Mouse (Mus musculus) midbrain, embryonic 12.5 days (tissue): ENCODE measurements at regions not wholly inside any gene's neighbourhood (a gene's known extent, or its start where the extent isn't known, plus 50 kb on each side); places are given as distances from the start of the nearest gene placed in this dataset.
"Not testable (repeated sequence)": the region's sequence is repeated elsewhere in the genome, so short reads cannot be mapped to it uniquely, and the experiment has no call there.

Experiments
- ATAC-seq: fragments of 200-750 bp; cut with Nextera tagmentation; 2 replicates; pipeline ENCODE4 v1.8.0; 2017; ENCODE audit warnings: low read depth, moderate TSS enrichment, moderate library complexity; ENCODE audit not compliant: low FRiP score
- H3K27ac ChIP-seq: fragments of 300-500 bp; sonication (generic); replicated peaks from 2 replicates; pipeline ENCODE4 v1.5.1; 2016; ENCODE audit warnings: mild to moderate bottlenecking
- H3K27me3 ChIP-seq: fragments of 300-500 bp; sonication (generic); 2 replicates; pipeline ENCODE4 v1.6.1; 2016; ENCODE audit warnings: mild to moderate bottlenecking
- H3K36me3 ChIP-seq: fragments of 300-500 bp; sonication (generic); 2 replicates; pipeline ENCODE4 v1.6.1; 2016
- H3K4me1 ChIP-seq: fragments of 300-500 bp; sonication (generic); 2 replicates; pipeline ENCODE4 v1.6.1; 2016
- H3K4me2 ChIP-seq: fragments of 300-500 bp; sonication (generic); replicated peaks from 2 replicates; pipeline ENCODE4 v1.6.1; 2016; ENCODE audit warnings: mild to moderate bottlenecking, moderate library complexity
- H3K4me3 ChIP-seq: fragments of 300-500 bp; sonication (generic); 2 replicates; pipeline ENCODE4 v1.5.1; 2016; ENCODE audit warnings: mild to moderate bottlenecking
- H3K9ac ChIP-seq: fragments of 300-500 bp; sonication (generic); replicated peaks from 2 replicates; pipeline ENCODE4 v1.6.1; 2016; ENCODE audit warnings: mild to moderate bottlenecking, moderate library complexity
- H3K9me3 ChIP-seq: fragments of 300-500 bp; sonication (generic); 2 replicates; pipeline ENCODE4 v1.6.1; 2016; ENCODE audit warnings: mild to moderate bottlenecking
- WGBS: fragments of 180-500 bp; shearing (Covaris S2); methylation state at CpG from one replicate; pipeline ENCODE4 v1.1.7; 2016; 5-methylcytosine and 5-hydroxymethylcytosine counted together

- WGBS: 77% methylated on average over 6 of the region's 6 CpGs
- no peak for ATAC-seq
- no peak overlapping the region for H3K4me3 ChIP-seq
- H3K27ac ChIP-seq: no peak overlapping the region
- no peak overlapping the region for H3K9ac ChIP-seq
- no peaks in the 10 kb centered on the region for H3K9me3 ChIP-seq
- H3K4me1 ChIP-seq: no peaks in the 10 kb centered on the region
- no peak overlapping the region for H3K4me2 ChIP-seq
- H3K36me3 ChIP-seq: no peaks in the 10 kb centered on the region
- H3K27me3 ChIP-seq: no peaks in the 10 kb centered on the region
Measured at GRCm38 (mm10) chr16:82899611-82900010, 71.4 kb downstream of the Gm21833 start.

DNA sequence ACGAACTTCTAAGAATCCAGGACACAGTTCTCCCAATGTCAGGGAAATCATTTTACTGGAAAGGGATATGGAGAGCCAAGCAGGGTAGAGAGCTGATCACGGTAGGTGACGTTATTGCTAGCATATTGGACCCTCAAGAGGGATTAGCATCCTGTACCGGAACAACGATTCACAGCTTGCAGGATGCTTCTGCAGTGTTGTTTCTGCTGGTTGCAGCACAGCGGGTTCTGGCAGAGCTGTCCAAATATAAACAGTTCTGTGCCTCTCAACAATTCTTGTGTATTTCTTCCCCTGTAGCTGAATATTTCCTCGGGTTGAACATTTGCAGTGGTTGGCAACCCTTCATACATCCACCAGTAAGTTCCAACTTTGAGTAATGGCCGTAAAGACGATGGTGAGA lies 92.4 kb downstream of the Gm21833 start:
- H3K36me3 ChIP-seq: no peaks in the 10 kb centered on the region
- no peak overlapping the region for H3K9ac ChIP-seq
- H3K4me3 ChIP-seq: no peak overlapping the region
- no peaks in the 10 kb centered on the region for H3K9me3 ChIP-seq
- no peaks in the 10 kb centered on the region for H3K27me3 ChIP-seq
- no peaks in the 10 kb centered on the region for H3K4me1 ChIP-seq
- no peak overlapping the region for H3K27ac ChIP-seq
- no peak for ATAC-seq
- 91% methylated on average over 9 of the region's 9 CpGs for WGBS
- H3K4me2 ChIP-seq: no peak overlapping the region

DNA sequence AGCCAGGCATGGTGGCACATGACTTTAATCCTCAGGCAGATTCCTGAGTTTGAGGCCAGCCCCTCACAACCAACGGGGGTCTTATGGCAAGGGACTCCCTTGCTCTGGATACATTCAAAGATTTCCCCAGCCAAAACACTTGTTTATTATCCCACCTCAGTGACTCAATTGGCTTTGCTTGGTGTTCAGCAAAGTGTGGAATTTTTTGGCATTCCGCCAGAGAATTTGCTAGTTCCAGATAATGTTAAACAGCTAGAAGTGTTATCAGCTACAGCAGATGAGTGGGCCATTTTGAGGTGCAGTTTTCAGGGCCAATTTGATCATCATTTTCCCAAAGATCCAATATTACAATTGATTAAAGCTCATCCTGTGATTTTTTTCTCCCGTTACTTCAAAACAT lies 130.8 kb downstream of the Gm21833 start:
- not testable (repeated sequence) for H3K9ac ChIP-seq, H3K9me3 ChIP-seq, H3K4me3 ChIP-seq, H3K36me3 ChIP-seq, ATAC-seq, H3K4me2 ChIP-seq, H3K27ac ChIP-seq, H3K4me1 ChIP-seq, H3K27me3 ChIP-seq
- 87% methylated on average over 3 of the region's 3 CpGs for WGBS

GRCm38 (mm10) chr16:82991705-82992104 lies 163.5 kb downstream of the Gm21833 start:
- no peak for ATAC-seq
- Histone ChIP-seq H3K4me3 (no peak overlapping the region), H3K27me3 (no peaks in the 10 kb centered on the region), H3K4me2 (no peak overlapping the region), H3K27ac (no peak overlapping the region), H3K4me1 (no peaks in the 10 kb centered on the region), H3K9me3 (no peaks in the 10 kb centered on the region), H3K9ac (no peak overlapping the region), H3K36me3 (no peaks in the 10 kb centered on the region)
- 83% methylated on average over 2 of the region's 2 CpGs for WGBS

DNA sequence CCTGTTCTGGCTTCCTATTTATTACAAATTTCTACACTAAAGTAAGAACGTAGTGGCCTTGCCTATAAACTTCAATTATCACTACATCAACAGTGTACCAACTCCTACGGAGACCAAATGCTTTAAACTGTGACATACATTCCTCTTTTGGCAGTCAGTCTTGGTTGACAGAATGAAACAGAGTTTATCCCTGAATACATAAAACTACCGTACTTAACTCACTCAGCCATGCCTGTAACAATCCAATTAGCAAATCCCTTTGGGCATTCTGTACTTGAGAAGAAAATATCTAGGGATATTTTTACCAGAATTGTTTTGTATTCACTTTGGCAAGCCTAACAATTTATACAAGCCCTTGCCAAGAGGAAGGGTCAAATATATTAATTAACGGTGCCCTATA lies 169.7 kb downstream of the Gm21833 start:
- H3K27ac ChIP-seq: no peak overlapping the region
- 45% methylated on average over 4 of the region's 4 CpGs for WGBS
- peak; percentile 66 for ATAC-seq

DNA sequence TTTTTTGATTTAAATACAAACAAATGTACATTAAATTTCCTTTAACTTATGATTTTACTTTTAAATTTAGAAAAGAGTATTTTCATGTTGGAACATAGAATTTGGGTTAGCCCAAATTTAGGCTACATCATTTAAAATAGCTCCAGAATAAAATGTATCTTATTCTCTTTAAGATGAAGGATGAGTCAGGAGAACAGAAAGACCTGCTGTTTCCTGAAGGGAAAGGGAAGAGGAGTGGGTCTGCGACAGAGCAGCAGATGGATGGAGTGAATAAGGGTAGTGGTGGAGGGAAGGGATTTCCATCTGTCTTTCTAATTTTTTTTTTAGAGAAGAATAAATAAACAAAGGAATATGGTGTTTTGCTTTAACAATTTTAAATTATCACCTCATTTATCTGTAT lies 193.1 kb downstream of the Gm21833 start:
- 94% methylated on average over 1 of the region's 1 CpGs for WGBS
- no peak for ATAC-seq
- no peaks in the 10 kb centered on the region for H3K36me3 ChIP-seq
- H3K4me3 ChIP-seq: no peak overlapping the region
- H3K9ac ChIP-seq: no peak overlapping the region
- no peaks in the 10 kb centered on the region for H3K9me3 ChIP-seq
- H3K27ac ChIP-seq: no peak overlapping the region
- no peaks in the 10 kb centered on the region for H3K4me1 ChIP-seq
- H3K4me2 ChIP-seq: no peak overlapping the region
- H3K27me3 ChIP-seq: no peaks in the 10 kb centered on the region

More for the DNA sequence above, 169.7 kb downstream of the Gm21833 start:
- peaks cover 9% of the 10 kb centered on the region for H3K27me3 ChIP-seq
- H3K4me3 ChIP-seq: no peak overlapping the region
- H3K9me3 ChIP-seq: no peaks in the 10 kb centered on the region
- H3K36me3 ChIP-seq: no peaks in the 10 kb centered on the region
- H3K4me1 ChIP-seq: no peaks in the 10 kb centered on the region
- no peak overlapping the region for H3K9ac ChIP-seq
- H3K4me2 ChIP-seq: no peak overlapping the region

DNA sequence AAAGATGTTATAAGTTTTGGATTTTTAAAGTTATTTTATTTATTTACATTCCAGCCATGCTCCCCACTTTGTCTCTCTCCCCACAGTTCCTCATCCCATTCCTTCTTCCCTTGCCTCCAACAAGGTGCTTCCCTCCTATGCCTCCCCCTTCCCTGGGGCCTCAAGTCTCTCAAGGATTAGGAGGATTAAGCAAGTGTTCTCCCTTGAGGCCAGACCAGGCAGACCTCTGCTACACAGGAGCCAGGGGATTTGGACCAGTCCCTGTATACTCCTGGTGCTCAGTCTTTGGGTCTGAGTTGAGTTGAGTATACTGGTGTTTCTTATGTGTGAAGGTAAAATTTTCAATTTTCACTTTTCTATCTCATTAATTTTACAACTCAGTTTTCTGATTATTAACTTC lies 235.2 kb downstream of the Gm21833 start:
- ATAC-seq: no peak
- Histone ChIP-seq H3K4me3 (no peak overlapping the region), H3K9me3 (no peaks in the 10 kb centered on the region), H3K36me3 (no peaks in the 10 kb centered on the region), H3K27ac (no peak overlapping the region), H3K27me3 (no peaks in the 10 kb centered on the region), H3K4me1 (no peaks in the 10 kb centered on the region), H3K4me2 (no peak overlapping the region), H3K9ac (no peak overlapping the region)

DNA sequence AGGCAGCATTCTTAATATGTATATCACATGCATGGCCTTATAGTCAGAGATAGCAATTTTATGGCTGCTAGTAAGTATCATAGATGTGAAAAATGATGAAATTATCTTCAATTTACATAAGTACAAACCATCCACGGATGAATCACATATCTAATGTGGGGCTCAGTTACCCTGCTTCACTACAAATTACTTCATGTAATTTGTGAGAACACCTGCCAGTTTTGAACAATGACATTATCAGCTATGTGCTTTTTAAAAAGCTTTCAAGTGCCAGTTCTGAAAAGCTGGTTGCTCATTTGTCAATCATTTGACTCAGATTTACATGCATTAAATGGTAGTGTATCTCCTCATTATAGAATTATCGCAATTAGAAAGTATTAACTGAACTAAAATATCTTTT lies 243.3 kb downstream of the Gm21833 start:
- no peak overlapping the region for H3K27ac ChIP-seq
- no peaks in the 10 kb centered on the region for H3K27me3 ChIP-seq
- no peak overlapping the region for H3K4me2 ChIP-seq
- H3K4me1 ChIP-seq: no peaks in the 10 kb centered on the region
- no peaks in the 10 kb centered on the region for H3K36me3 ChIP-seq
- H3K9ac ChIP-seq: no peak overlapping the region
- H3K4me3 ChIP-seq: no peak overlapping the region
- WGBS: 79% methylated on average over 2 of the region's 2 CpGs
- no peaks in the 10 kb centered on the region for H3K9me3 ChIP-seq
- ATAC-seq: no peak

DNA sequence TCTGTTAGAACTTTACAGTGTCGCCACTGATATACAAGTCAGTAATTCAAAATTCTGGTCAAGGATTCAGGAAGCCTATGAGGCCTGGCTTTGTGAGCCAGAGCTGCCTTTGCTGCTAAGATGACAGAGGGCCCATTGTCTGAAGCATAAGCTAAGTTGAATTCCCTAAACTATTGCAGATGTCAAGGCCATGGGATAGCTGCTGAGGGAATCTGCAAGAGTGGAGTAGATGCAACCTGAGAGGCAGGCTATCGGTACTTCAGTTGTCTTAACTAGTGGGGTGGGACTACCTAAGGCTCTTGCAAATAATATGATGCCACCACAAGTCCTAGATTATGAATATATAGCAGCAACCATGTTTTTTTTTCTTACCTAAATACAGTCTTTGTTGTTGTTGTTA lies 263.9 kb downstream of the Gm21833 start:
- WGBS: 84% methylated on average over 2 of the region's 2 CpGs
- ATAC-seq: no peak
- Histone ChIP-seq H3K9me3 (no peaks in the 10 kb centered on the region), H3K4me2 (no peak overlapping the region), H3K9ac (no peak overlapping the region), H3K4me1 (no peaks in the 10 kb centered on the region), H3K27me3 (no peaks in the 10 kb centered on the region), H3K4me3 (no peak overlapping the region), H3K36me3 (no peaks in the 10 kb centered on the region), H3K27ac (no peak overlapping the region)

GRCm38 (mm10) chr16:83111128-83111527 lies 282.9 kb downstream of the Gm21833 start:
- no peaks in the 10 kb centered on the region for H3K27me3 ChIP-seq
- H3K36me3 ChIP-seq: no peaks in the 10 kb centered on the region
- no peak overlapping the region for H3K4me2 ChIP-seq
- 74% methylated on average over 1 of the region's 1 CpGs for WGBS
- H3K4me3 ChIP-seq: no peak overlapping the region
- no peaks in the 10 kb centered on the region for H3K4me1 ChIP-seq
- no peak for ATAC-seq
- no peaks in the 10 kb centered on the region for H3K9me3 ChIP-seq
- no peak overlapping the region for H3K9ac ChIP-seq
- no peak overlapping the region for H3K27ac ChIP-seq

DNA sequence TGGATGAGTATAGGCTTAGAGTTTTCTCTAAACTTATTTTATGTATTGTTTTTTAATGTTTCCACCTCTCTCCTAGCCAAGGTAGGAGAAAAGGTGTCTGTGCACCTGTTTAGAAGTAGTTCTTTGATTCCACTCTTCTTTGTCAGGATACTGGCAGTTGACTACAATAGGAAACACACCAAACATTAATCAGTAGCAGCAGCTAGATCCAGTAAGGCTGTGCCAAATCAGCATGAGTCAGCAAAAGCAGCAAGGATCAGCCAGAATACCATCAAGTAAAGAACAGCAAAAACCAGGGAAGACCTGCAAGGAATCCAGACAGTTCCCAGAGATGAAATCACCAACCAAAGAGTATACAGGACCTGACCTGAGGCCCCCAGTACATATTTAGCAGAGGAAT lies 303.7 kb downstream of the Gm21833 start:
- Histone ChIP-seq H3K36me3 (no peaks in the 10 kb centered on the region), H3K4me3 (no peak overlapping the region), H3K4me2 (no peak overlapping the region), H3K9ac (no peak overlapping the region), H3K9me3 (no peaks in the 10 kb centered on the region), H3K27ac (no peak overlapping the region), H3K4me1 (no peaks in the 10 kb centered on the region), H3K27me3 (no peaks in the 10 kb centered on the region)
- no peak for ATAC-seq

- no peak for ATAC-seq
- 90% methylated on average over 1 of the region's 1 CpGs for WGBS
- Histone ChIP-seq H3K4me3 (no peak overlapping the region), H3K9ac (no peak overlapping the region), H3K4me2 (no peak overlapping the region), H3K4me1 (no peaks in the 10 kb centered on the region), H3K9me3 (no peaks in the 10 kb centered on the region), H3K27ac (no peak overlapping the region), H3K27me3 (no peaks in the 10 kb centered on the region), H3K36me3 (no peaks in the 10 kb centered on the region)
Measured at GRCm38 (mm10) chr16:83173021-83173420, 344.8 kb downstream of the Gm21833 start.

DNA sequence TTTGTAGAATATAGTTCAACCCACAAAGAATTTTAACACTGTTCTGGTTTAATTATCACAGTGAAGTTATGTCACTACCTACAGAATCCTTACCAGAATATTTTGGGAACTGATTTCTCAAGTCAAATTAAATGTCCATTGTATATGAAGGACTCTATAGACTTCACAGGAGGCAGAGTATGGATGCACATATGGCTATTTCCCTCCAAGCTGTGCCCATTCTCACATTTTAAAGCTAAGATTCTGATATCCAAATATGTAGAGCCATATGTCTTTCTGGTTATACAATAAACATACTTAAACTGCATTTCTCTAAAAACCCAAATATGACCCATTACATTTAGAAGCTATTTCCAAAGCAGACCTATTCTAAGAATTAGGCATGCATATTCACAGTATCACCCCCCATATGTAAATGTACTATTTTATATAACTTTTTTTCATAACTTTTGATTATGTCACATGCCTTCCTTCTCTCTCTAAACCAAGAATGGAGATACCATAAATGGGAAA lies 365.3 kb downstream of the Gm21833 start:
- Histone ChIP-seq H3K9me3 (no peaks in the 10 kb centered on the region), H3K27ac (no peak overlapping the region), H3K9ac (no peak overlapping the region), H3K36me3 (no peaks in the 10 kb centered on the region), H3K4me1 (no peaks in the 10 kb centered on the region), H3K4me3 (no peak overlapping the region), H3K4me2 (no peak overlapping the region), H3K27me3 (no peaks in the 10 kb centered on the region)
- no peak for ATAC-seq
